Mouse (Mus musculus) left cerebral cortex, postnatal 14 days (tissue): ENCODE results near the gene Mrps23. TPM values are rescaled to one million over a fixed set of nuclear protein-coding genes. Genes with fewer than 3 reads are reported as not detected.
"Not testable (repeated sequence)": the region's sequence is repeated elsewhere in the genome, so short reads cannot be mapped to it uniquely, and the experiment has no call there.

ENCODE experiments used
- DNase-seq, 2 experiments: peaks; one replicate each; pipeline ENCODE4 v3.0.0; 2021 to 2022; ENCODE audit warnings: low spot score in 2 of 2, mixed read lengths in 1 of 2
- intact Hi-C: fragments of 180-260 bp; cut with DNase I; formaldehyde crosslinking; loops from one replicate; pipeline ENCODE4 v1.15.1; 2025
- total RNA-seq, 2 experiments: library from RNA; stranded (reverse); gene quantifications; 2 replicates each; pipeline ENCODE4 v1.2.3; 2021

Mrps23 gene
- total RNA-seq, 2 experiments from 2014 or later, result 68.6 to 75.4 TPM

DNA sequence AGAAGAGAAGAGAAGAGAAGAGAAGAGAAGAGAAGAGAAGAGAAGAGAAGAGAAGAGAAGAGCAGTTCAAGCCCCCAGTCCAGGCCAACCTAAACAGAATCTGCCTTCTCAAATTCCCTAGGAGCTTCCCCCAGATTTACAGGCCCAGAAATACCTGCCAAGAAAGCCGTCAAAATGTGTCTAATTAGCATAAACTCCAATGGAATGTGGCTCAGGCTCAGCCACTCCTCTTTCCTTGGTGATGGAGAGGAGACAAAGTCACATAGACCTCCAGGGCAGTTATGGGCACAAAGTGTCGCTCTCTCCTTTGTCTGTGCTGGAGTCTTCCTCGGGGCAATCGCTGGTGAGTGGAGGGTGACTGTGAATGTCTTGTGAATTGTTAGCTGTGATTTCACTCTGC lies 6.0 kb upstream of the Mrps23 start:
- intact Hi-C loops, result no loop called here
- DNase-seq, result no peak

DNA sequence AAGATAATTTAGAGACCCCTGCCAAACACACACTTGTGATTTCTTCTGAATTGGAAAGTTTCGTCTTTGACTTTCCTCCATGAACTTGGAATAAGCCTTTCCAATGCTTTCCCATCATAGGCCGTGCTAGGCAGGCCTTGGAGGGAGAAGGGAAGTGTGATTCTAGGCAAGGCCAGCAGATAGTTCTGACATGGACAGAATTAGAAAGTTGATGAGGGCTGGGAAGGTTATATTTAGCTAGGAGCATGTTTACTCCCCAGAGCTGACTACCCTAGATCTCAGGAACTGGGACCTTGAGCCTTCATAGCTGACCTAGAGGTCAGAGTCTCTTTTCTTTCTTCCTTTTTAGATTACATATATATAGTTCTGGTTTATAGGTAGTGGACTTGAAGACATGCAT lies 3.0 kb upstream of the Mrps23 start:
- DNase-seq, result no peak
- intact Hi-C loops, result no loop called here

DNA sequence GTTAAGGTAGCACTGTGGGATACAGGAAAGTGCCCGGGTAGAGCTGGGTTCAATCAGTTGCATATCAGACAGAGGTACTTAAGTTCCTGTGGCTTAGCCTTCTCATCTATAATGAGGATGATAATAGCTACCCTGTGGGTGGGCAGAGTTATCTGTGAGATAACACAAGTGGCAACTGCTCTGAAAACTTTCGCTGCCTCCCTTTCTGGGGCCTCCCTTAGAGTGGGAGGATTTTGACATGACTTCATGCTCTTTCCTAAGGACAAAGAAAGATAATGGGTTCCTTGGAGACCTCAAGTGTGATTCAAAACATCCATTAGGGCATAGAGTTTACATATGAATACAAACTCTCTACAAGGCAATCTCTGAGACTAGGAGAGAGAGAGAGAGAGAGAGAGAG lies 2.1 kb upstream of the Mrps23 start:
- intact Hi-C loops, result no loop called here
- no peak for DNase-seq

DNA sequence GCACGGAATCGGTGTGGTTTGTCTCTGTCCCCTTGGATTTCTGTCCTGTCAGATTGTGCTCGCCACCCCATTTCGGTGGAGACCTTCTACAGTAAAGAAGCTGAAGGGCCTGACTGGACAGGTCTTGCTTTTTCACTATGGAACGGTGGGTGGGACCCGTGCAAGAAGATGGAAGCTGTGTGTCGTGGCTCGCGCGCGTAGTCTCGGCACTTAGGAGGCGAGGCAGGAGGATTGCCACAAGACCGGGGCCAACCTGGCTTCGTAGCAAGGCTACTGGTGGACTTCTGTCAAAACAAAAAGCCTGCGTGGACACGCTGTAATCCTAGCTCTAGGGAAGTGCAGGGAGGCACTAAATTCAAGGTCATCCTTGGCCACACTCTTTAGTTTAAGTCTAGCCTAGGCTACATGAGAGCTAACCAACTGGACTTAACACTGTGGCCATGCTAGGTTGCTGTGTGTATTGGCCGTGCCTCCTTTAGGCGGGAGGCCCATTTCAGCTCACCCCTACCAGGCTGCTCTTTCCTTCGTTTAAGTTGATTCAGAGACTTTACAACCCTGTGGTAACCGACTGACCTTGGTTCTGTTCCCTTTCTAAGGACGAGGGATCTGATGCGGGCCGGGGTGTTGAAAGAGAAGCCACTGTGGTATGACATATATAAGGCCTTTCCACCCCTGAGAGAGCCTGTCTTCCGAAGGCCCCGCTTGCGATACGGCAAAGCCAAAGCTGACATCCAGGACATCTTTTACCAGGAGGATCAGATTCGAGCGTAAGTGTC lies 593 bp downstream of the Mrps23 start:
- intact Hi-C loops, result no loop called here
- no peak for DNase-seq

DNA sequence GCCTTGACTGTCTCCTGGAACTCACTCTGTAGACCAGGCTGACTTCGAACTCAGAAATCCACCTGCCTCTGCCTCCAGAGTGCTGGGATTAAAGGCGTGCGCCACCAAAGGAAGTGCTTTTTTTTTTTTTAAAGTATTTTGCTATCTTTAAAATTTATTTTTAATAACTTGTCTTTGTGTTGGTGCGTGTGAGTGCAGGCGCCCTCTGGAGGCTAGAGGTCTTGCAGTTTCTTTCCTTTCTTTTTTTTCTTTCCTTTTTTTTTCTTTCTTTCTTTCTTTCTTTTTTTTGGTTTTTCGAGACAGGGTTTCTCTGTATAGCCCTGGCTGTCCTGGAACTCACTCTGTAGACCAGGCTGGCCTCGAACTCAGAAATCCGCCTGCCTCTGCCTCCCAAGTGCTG lies 2.4 kb downstream of the Mrps23 start:
- intact Hi-C loops, DNase-seq: not testable (repeated sequence)

DNA sequence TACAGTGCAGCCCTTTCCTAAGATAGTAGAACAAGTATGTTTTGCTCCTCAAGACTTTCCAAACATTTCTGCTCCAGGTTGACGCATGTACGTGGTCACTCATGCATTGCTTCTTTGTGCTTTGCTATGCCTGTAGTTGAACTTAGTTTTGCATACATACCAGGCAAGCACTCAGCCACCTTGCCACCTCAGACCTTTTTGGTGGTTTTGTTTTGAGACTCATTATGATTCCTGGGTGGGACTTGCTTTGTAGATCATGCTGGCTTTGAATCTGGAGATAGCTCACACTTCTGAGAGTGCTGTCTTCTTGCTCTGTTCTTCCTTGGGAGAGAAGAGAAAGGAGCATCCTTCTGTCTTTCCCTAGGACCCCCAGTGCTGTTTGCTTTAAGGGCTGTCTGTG lies 3.5 kb downstream of the Mrps23 start:
- DNase-seq, result no peak
- intact Hi-C loops, result no loop called here

DNA sequence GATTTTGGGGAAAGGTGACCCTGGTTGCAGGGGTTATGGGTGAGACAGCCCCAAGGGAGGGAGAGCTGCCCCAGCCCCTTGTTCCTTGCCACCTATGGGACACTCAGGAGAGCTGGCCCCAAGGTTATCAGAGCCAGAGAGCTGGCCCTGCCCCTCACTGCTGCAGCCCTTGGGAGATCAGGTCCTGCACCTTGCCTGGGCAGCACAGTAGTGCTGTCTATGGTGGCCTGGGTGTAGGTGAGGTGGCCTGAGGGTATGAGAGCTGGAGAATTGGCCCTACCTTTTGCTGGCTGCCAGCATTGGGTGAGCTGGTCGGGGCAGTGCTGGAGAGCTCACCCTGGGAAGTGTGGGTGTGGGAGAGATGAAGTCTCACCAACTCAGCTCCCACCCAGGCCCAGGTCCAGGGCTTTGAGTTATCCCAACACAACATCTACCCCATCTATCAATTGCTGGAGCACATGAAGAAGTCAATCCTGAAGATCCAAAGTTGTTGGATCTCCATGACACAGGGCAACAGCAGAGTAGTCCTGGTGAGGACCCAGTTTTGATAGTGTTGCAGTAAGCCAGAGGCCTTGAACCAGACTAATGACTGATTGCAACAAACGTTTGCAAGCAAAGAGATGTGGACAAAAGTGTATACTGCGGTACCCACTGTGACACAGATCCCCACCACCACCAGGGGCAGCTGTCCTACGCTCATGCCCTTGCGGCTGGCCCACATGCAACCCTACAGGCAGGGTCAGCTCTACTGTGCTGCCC lies 7.8 kb downstream of the Mrps23 start:
- no peak for DNase-seq
- intact Hi-C loops, result loop anchor here (10.0 kb wide), 1 partner anchor 513 kb away; no protein-coding TSS in a partner anchor

DNA sequence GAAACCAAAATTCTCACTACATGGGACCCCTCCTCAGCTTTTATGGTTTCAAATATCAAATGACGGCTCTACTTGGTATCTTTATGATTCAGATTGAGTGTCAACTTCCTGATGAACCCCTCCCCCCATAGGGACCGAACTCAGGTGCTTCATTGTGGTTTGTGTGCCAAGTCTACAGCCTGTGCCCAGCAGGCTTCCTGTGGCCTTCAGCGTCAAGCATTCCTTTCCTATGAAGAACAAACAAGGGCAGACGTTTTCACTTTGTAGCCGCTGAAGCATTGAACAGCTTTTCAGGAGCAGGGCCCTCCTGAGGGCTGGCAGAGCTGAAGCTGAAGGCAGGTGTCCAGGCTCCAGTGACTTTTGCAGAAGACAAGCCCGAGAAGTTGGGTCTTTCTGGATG lies 9.6 kb downstream of the Mrps23 start:
- DNase-seq, result no peak
- intact Hi-C loops, result loop anchor here (10.0 kb wide), 1 partner anchor 511 kb away; no protein-coding TSS in a partner anchor

DNA sequence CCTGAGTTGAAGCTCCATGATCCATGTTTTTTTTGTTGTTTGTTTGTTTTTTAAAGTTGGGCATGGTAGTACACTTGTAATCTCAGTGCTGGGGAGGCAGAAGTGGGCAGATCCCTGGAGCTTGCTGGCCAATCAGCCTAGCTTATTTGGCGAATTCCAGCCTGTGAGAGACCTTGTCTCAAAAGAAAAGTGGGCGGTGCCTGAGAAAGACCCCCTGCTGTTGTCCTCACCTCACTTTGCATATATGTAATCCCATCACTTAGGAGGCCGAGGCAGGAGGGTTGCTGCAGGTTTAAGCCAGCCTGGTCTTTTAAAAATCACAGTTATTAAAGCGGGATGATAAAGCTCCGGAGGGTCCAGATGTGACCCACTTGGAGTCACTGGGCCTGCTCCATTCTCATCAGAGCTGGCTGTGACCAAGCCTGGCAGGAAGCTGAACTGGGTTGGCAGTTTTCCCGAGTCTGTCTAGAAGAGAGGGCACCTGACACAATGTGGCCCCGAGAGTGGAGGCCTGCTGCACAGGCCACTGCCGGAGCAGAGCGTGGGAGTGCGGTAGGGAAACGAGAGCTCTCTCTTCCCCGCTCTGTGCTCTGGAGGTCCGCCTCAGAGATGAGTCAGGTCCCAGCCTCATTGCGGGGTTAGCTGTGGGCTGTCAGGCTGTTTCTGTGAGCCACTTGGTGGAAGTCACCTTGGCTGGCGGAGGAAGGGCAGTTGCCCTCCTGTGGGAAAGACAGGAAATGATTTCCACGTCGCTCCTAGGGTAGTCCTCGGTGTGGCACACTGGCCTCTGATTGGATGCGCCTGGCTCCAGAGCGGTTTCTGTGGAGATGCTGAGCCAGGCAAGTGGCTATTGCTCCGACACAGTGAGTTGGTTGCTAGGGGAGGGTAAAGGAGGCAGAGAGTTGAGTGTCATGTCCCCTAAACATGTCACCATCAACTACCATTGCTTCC lies 11.0 kb downstream of the Mrps23 start:
- peak; percentile 60 to 68 for DNase-seq
- intact Hi-C loops, result loop anchor here (10.0 kb wide), 1 partner anchor 510 kb away; no protein-coding TSS in a partner anchor

DNA sequence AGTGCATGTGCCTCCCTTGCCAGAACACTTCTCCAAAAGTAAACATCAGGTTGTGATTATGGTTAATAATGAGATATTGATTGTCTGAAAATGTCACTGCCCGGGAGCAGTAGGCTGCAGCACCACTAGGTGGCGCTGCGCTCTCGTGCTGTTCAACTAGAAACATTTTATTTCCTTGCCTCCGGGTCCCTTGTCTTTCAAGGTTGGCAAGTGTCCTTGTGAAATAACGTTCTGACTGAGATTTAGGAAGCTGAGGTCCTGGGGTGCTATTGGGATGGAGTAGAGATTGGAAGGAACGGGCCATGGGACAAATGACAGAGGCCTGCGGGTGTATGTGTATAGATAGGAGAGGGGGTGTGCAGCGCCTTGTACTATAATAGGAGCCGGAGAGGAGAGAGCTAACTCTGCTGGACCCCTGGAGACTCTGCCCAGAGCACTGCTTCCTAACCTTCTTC lies 12.1 kb downstream of the Mrps23 start:
- DNase-seq, result peak; percentile 74 to 78
- intact Hi-C loops, result loop anchor here (2.0 to 10.0 kb wide), 2 partner anchors 509 to 607 kb away; no protein-coding TSS in a partner anchor

DNA sequence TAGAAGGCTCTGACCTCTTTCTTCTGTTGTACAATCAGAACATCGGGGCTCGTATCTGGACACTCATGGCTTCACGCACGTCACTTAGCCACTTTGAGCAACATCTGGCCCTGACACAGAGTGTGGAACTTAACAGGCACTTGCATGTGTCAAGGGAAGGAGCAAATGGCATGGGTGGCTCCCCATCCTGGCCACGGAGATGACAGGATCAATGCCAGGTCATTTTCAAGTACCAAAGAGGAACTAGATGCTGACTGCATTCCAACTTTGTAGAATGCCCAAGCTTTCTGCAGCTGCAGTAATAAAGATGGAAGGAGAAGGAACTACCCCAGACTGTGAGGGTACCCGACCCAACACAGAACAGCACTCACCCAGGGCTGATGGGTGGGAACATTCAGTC lies 14.0 kb downstream of the Mrps23 start:
- intact Hi-C loops, result loop anchor here (10.0 kb wide), 1 partner anchor 507 kb away; no protein-coding TSS in a partner anchor
- no peak for DNase-seq

DNA sequence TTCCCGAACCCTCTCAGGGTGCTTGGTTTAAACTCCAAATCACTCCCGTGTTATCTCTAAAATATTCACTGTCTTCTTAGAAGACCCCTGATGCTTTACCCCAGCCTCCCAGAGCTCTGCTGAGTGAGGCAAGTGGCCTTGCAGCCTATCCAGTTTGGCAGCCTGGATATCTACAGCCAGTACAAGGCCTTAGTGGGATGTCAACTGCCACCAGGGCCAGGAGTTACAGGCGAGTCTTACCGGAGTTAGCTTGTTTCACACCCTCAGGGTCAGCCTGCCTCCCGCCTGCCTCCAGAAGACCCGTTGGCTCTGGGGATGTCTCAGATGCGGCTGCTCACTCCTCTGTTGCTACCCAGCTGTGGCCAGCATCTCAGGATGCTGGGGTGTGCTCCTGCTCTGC lies 14.4 kb downstream of the Mrps23 start:
- intact Hi-C loops, result loop anchor here (10.0 kb wide), 1 partner anchor 506 kb away; no protein-coding TSS in a partner anchor
- DNase-seq, result no peak

DNA sequence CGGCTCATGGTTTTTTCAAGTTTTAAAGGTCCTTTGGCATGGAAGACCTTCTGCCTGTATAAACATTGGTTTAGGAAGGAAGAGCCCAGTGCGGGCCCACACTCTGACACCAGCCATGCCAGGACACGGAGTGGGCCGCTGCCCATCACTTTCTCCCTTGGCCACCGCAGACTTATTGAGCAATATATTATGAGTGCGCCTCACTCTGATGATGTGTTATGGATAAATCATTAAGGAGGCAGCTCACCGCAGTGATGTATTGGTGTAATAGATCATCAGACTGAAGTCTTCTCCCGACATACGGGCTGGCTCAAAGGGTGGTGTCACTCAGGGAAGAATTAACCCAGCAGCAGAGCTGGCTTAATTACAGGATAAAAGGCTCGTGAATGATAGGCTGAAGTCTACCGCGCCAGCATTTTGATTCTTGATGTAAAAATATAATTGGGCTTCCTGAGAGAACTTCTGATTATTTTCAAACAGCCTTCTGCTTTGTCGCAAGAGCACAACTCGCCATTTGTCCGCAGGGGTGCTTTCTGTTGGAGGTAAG lies 17.8 kb downstream of the Mrps23 start:
- no peak for DNase-seq
- intact Hi-C loops, result no loop called here

DNA sequence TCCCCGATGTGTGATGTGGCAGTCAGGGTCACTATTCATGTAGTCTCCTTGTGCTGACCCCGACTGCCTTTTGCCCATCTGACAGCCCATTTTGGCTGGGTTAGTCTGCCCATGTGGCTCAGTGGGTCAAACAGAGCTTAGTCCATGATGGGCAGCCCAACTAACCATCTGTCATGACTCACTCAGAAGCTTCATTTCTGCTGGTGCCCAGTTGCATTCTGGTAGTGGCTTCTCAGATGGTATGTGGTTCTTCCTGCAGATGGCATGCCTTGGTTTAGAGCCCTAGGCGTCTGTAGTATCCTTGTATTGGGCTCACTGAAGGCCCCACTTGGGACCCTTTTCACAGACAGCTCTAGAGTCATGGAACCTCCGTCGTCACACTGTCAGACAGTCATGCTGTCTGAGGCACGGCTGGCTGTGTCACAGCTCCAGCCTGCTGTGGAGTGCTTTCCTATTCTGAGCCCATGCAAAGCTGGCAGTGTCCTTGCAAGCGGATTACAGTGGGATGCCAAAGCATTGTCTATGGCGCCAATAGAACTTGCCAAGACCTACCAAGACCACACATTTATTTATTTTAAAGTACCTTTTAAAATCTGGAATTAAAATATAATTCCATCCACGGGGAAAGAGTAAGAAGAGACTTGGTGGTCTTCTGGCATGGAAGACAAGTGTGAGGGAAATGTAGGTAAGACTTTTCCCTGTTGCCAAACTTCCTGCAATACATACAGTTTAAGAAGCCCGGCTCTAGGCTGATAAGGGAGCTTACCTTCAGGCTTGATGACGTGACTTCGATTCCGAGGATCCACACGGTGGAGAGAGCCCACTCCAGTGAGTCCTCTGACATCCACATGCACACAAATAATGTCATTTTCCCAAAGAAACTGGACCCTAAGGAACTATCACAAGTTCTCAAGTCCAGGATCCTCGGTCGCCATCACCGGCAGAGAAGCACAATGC lies 23.1 kb downstream of the Mrps23 start:
- no peak for DNase-seq
- intact Hi-C loops, result no loop called here

DNA sequence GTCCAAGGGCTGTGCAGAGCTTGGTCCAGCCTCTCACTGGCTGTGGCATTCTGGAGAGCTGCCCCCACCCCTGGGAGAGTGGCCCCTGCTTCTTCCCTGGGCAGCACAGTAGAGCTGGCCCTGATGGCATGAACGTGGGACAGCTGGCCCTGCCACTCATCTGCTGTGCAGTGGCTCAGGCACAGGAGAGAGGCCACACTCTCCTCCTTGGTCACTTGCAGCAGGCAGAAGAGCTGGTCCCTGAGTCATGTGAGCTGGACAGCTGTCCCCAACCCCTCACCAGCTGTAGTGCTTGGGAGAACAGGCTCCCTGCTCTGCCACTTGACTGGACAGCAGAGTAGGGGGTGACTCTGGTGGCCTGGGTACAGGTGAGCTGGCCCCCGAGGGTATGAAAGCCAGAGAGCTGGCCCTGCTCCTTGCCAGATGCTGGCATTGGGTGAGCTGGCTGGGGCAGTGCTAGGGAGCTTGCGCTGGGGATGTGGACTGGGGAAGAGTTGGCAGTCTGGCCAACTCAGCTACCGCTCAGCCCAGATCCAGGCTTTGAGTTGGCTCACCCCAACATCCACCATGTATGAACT lies 27.1 kb downstream of the Mrps23 start:
- intact Hi-C loops, result no loop called here
- DNase-seq, result no peak

DNA sequence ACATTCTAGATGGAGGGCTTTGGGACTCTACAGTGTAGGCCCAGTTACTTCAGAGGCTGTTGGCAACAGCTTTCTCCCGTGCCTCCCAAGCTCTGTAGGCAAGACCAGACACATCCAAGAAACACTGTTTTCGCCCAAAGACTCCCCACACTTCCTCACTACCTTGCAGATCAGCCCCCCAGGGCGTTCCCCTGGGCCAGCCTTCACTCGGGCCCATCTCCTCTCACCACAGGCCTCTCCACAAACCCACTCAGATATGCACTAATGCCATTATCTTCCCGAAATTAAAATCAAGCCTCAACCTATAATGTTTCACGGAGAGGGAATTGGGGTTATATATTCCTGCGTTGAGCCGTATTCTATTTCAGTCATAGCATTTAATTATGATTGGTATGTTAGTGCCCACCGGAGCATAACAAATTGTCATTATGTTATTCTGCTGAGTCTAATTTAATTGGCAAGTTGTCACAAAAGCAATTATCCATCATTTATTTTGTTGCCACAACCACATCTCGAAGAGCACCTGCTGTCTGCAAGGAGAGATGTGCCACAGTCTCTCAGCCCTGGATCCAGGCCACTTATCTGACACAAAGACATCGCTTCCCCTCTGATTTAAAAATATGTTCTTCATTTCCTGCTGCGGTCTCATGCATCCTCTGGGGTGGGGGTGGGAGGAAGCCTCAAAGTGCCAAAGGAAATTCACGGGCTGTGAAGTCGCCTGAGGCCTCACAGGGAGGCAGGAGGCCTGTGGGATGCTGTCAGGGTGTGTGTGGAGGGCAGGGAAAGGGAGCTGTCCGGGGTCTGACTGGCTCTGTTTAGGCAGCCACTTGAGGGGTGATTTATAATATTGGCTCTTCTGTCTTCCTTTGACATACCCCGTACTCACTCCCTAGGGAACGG lies 29.6 kb downstream of the Mrps23 start:
- intact Hi-C loops, result no loop called here
- no peak for DNase-seq

DNA sequence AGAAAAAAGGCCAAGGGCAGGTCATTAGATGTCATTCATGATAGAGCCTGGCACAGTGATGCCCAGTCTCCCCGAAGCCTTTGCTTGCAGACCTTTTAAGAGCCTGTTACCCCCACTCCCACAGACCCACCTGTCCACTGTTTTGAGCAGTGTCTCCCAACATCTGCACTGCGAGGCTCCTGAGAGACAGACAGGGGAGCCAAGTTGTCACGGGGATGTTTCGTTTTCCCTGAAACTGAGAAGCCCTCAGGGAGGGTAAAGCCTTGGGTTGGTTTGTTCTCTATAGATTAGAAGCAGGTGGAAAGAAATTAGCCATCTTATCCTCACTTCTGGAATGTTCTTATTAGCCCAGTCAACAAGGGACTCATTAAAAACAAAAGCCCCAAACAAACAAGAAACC lies 30.6 kb downstream of the Mrps23 start:
- intact Hi-C loops, result no loop called here
- DNase-seq, result no peak
